Mouse (Mus musculus) cerebellum, adult 2 months (tissue): Measurements from ENCODE around the gene Atp5e.

Experiments used
- CTCF ChIP-seq: fragments of 200-500 bp; IDR thresholded peaks from 2 replicates; pipeline ENCODE4 v1.5.1; 2011; ENCODE audit warnings: low read depth, mild to moderate bottlenecking, control low read depth, low read length, moderate library complexity, borderline replicate concordance; ENCODE audit not compliant: insufficient read depth
- POLR2A ChIP-seq: fragments of 200-500 bp; IDR thresholded peaks from 2 replicates; pipeline ENCODE4 v1.6.1; 2011; ENCODE audit warnings: low read length, control low read depth, borderline replicate concordance; ENCODE audit not compliant: insufficient read depth

GRCm38 (mm10) chr2:174439450-174439838 is 24.5 kb downstream of the Atp5e start:
- TF ChIP-seq POLR2A (no peak), CTCF (no peak)
